Mouse (Mus musculus) ES-Bruce4 (cell line): ENCODE measurements around the gene Mitf.

ENCODE experiments used
- CTCF ChIP-seq: IDR thresholded peaks from one replicate; pipeline ENCODE4 v1.8.1; 2011; ENCODE audit warnings: low read depth, low read length
- POLR2A ChIP-seq: IDR thresholded peaks from one replicate; pipeline ENCODE4 v1.8.1; 2011; ENCODE audit warnings: low read length; ENCODE audit not compliant: insufficient read depth

- TF ChIP-seq CTCF (no peak), POLR2A (no peak)
Measured at GRCm38 (mm10) chr6:97950033-97950881, 143.4 kb downstream of the Mitf start.
